Mouse (Mus musculus) ES-E14 (cell line): ENCODE measurements around the gene Tmem198b.

Source experiments
- HCFC1 ChIP-seq: IDR thresholded peaks from 2 replicates; pipeline ENCODE4 v1.6.1; 2012; ENCODE audit warnings: low read length, inconsistent platforms, borderline replicate concordance; ENCODE audit not compliant: insufficient read depth
- ZNF384 ChIP-seq: IDR thresholded peaks from 2 replicates; pipeline ENCODE4 v1.6.1; 2012; ENCODE audit warnings: low read depth, low read length, inconsistent platforms

GRCm38 (mm10) chr10:128795581-128795980 lies 8.6 kb downstream of the Tmem198b start:
- no peak for TF ChIP-seq ZNF384
- TF ChIP-seq HCFC1 = no peak
